Mouse (Mus musculus) forebrain, embryonic 13.5 days (tissue): ENCODE measurements at regions not wholly inside any gene's neighbourhood (a gene's known extent, or its start where the extent isn't known, plus 50 kb on each side); places are given as distances from the start of the nearest gene placed in this dataset.
"Not testable (repeated sequence)": the region's sequence is repeated elsewhere in the genome, so short reads cannot be mapped to it uniquely, and the experiment has no call there.

ENCODE experiments used
- ATAC-seq: fragments of 200-750 bp; cut with Nextera tagmentation; 2 replicates; pipeline ENCODE4 v1.8.0; 2017
- H3K27ac ChIP-seq: fragments of 300-500 bp; sonication (generic); 2 replicates; pipeline ENCODE4 v1.5.1; 2015; ENCODE audit warnings: inconsistent platforms, mild to moderate bottlenecking, moderate library complexity
- H3K27me3 ChIP-seq: fragments of 300-500 bp; sonication (generic); 2 replicates; pipeline ENCODE4 v1.6.1; 2015; ENCODE audit warnings: mild to moderate bottlenecking, inconsistent platforms
- H3K36me3 ChIP-seq: fragments of 300-500 bp; sonication (generic); 2 replicates; pipeline ENCODE4 v1.6.1; 2015; ENCODE audit warnings: mild to moderate bottlenecking, inconsistent platforms; ENCODE audit not compliant: poor library complexity, severe bottlenecking
- H3K4me1 ChIP-seq: fragments of 300-500 bp; sonication (generic); 2 replicates; pipeline ENCODE4 v1.6.1; 2015; ENCODE audit warnings: inconsistent platforms
- H3K4me2 ChIP-seq: fragments of 300-500 bp; sonication (generic); 2 replicates; pipeline ENCODE4 v1.6.1; 2015; ENCODE audit warnings: inconsistent platforms, mild to moderate bottlenecking, moderate library complexity
- H3K4me3 ChIP-seq: fragments of 300-500 bp; sonication (generic); 2 replicates; pipeline ENCODE4 v1.5.1; 2015; ENCODE audit warnings: mild to moderate bottlenecking, inconsistent platforms
- H3K9ac ChIP-seq: fragments of 300-500 bp; sonication (generic); 2 replicates; pipeline ENCODE4 v1.6.1; 2015; ENCODE audit warnings: mild to moderate bottlenecking, inconsistent platforms
- H3K9me3 ChIP-seq: fragments of 300-500 bp; sonication (generic); replicated peaks from 2 replicates; pipeline ENCODE4 v1.6.1; 2016; ENCODE audit warnings: inconsistent platforms
- WGBS: fragments of 180-500 bp; shearing (Covaris S2); methylation state at CpG from one replicate; pipeline ENCODE4 v1.1.7; 2015; 5-methylcytosine and 5-hydroxymethylcytosine counted together

DNA sequence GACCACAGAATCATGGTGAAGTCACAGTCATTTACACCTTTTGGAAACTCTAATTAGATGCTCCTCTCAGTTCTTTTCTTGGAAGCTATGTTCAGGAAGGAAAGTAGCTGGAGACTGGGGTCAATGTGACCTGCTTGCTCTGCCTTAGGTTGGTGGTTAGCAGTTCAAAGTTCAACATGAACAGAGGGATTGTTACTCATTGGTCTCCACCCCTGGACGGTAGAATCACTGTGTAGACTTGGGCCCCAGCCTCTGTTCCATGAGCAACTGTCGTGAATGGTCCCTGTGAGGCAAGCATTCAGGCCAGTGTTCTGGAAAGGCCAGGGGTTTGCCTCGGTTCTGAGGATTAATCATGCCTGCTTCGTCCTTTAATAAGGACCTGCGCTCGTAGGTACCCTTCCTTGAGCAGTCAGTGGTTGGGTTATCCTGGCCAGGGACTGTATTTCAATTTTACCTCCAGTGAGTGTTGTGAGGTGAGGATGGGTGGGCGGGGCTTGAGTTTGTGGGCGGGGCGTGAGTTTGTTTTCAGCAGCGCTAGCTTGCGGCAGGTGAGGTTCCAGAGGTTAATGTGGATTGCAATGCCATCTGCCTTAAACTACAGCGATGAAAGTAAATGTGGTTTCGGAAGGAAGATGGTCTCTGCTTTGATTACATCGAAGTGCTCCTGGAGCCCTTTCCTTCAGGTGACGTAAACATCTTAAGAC is 152.6 kb upstream of the Pou3f3 start:
- Histone ChIP-seq H3K27me3 (no peaks in the 10 kb centered on the region), H3K4me1 (peaks cover 53% of the 10 kb centered on the region), H3K27ac (no peak overlapping the region), H3K9ac (no peak overlapping the region), H3K9me3 (no peaks in the 10 kb centered on the region), H3K4me3 (no peak overlapping the region), H3K36me3 (no peaks in the 10 kb centered on the region), H3K4me2 (peak overlapping the region; percentile 27)
- 28% methylated on average over 15 of the region's 15 CpGs for WGBS
- ATAC-seq: no peak

DNA sequence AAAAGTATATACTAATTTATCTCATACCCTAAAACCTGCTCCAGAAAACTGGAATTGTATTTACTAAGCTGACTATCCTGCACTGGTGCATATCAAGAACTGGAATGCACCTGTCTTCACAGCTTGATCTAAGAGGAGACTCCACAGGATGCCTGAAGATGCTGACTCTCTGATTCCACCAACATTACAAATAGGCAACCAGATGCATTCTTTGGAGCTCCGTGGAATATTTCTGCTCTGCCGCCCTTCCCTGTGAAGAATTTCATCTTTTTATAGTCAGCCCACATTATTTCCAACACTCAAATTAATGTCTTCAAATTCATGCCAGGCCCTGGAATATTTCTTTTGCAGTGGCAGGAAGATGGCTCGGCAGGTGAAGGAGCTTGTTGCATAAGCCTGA is 148.7 kb upstream of the Pou3f3 start:
- no peaks in the 10 kb centered on the region for H3K36me3 ChIP-seq
- H3K27ac ChIP-seq: no peak overlapping the region
- no peak overlapping the region for H3K4me2 ChIP-seq
- no peaks in the 10 kb centered on the region for H3K27me3 ChIP-seq
- peaks cover 18% of the 10 kb centered on the region for H3K4me1 ChIP-seq
- no peak for ATAC-seq
- WGBS: 88% methylated on average over 3 of the region's 3 CpGs
- no peak overlapping the region for H3K9ac ChIP-seq
- no peaks in the 10 kb centered on the region for H3K9me3 ChIP-seq
- H3K4me3 ChIP-seq: no peak overlapping the region

DNA sequence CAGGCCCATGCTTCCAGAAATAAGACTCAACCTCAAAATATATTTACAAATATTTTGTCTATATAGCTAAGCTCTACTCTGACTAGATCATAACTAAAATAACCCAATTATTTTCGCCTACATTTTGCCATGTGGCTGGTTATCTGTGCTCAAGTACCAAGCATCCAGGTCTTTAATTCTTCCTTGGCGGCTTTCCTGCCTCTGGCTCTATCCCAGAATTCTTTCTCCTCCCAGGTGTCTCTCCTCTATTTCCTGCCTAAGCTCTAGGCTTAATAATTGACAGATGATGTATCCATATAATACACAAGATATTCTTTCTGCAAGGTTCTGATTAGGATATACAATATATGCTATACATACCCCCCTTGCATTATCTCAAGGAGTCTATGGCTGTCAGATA is 138.3 kb upstream of the Pou3f3 start:
- no peak for ATAC-seq
- Histone ChIP-seq H3K4me1 (no peaks in the 10 kb centered on the region), H3K9me3 (no peaks in the 10 kb centered on the region), H3K9ac (no peak overlapping the region), H3K4me2 (no peak overlapping the region), H3K27me3 (no peaks in the 10 kb centered on the region), H3K4me3 (no peak overlapping the region), H3K27ac (no peak overlapping the region), H3K36me3 (no peaks in the 10 kb centered on the region)
- WGBS: 97% methylated on average over 2 of the region's 2 CpGs

DNA sequence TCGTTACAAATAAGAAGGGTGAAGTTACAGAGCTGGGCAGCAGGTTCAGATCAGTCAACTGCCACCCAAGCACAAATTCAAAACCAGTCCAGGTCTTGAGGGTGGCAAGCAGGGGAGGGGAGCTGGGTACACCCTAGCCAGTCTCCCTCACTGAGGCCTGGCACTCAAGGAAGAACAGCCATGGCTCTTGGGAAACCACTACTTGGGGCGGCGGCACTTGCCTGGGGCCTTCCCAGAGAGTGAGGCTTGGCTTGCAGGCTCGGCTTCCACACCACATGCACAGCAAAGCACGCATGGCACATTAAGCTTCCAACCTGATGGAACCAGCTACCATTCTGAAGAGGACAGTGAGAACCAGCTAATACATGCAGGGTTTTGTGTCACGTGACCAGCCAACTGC is 127.9 kb upstream of the Pou3f3 start:
- H3K9me3 ChIP-seq: no peaks in the 10 kb centered on the region
- 89% methylated on average over 6 of the region's 6 CpGs for WGBS
- no peaks in the 10 kb centered on the region for H3K36me3 ChIP-seq

DNA sequence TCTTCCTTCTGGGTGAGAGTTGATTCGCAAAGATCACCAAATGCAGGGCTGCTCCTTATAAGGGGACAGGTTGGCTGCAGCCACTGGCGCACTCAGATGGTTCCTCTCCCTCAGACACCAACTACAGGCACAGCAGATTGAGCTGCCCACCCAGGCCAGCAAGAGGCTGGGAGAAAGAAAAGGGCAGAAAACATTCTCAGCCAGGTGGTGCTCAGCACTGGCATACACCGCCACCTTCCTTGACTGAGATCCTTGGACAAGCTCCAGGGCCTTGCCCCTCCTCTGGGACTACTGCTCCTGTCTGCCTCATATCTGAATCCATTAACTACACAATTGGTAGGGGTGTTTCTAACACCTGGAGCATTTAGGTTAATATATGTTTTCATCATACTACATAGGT is 110.4 kb upstream of the Pou3f3 start:
- Histone ChIP-seq H3K4me2 (no peak overlapping the region), H3K27me3 (no peaks in the 10 kb centered on the region), H3K4me1 (0 out of 2 replicates have a peak, but pooled peaks cover 4% of the 10 kb centered on the region), H3K27ac (no peak overlapping the region), H3K9me3 (no peaks in the 10 kb centered on the region), H3K36me3 (no peaks in the 10 kb centered on the region), H3K9ac (no peak overlapping the region), H3K4me3 (no peak overlapping the region)
- WGBS: 88% methylated on average over 3 of the region's 3 CpGs
- ATAC-seq: no peak

More for the DNA sequence above, 127.9 kb upstream of the Pou3f3 start:
- Histone ChIP-seq H3K27me3 (no peaks in the 10 kb centered on the region), H3K9ac (no peak overlapping the region), H3K4me1 (no peaks in the 10 kb centered on the region), H3K4me3 (no peak overlapping the region), H3K27ac (no peak overlapping the region), H3K4me2 (no peak overlapping the region)
- ATAC-seq: no peak

DNA sequence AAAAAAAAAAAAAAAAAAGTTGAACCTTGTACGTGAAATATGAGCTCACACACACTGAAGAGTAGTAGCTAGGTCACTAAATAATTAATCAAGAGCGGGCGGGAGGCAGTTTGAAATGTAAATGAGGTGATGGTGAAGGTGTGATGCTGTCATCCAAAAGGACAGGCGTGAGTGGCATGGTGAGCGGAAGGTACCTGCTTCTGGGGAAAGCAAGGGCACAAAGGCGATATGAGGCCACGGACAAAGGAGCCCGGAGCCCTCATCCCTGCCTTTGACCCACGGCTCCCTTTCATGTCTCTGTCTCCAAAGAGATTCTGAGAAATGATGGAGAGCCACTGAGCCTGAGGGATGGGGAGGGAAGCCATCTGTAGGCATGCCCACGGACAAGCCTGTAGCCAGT is 107.1 kb upstream of the Pou3f3 start:
- no peak overlapping the region for H3K27ac ChIP-seq
- no peak overlapping the region for H3K4me2 ChIP-seq

DNA sequence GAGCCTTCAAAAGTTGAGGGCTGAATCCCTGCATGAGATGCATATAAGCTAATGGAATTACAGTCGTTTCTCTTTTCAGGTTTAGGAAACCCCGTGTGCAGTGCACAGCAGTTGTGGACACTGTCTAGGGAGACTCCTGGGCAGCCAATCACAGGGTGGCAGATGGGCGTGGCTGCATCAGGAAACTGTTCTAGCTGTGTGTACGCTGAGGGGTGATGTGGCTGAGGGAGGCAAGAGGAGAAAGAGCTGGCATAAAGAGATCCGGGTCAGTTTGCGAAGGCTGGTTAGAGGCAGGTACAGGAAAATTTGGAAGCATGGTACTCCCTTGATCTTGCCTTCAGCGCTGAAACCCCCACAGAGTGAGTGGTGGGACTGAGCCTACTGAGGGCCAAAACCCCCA is 106.1 kb upstream of the Pou3f3 start:
- 55% methylated on average over 7 of the region's 7 CpGs for WGBS
- H3K27ac ChIP-seq: no peak overlapping the region
- ATAC-seq: no peak

More for the DNA sequence above, 107.1 kb upstream of the Pou3f3 start:
- ATAC-seq: no peak
- Histone ChIP-seq H3K9ac (no peak overlapping the region), H3K9me3 (no peaks in the 10 kb centered on the region), H3K4me3 (no peak overlapping the region), H3K4me1 (0 out of 2 replicates have a peak, but pooled peaks cover 4% of the 10 kb centered on the region), H3K27me3 (no peaks in the 10 kb centered on the region), H3K36me3 (no peaks in the 10 kb centered on the region)
- 52% methylated on average over 10 of the region's 10 CpGs for WGBS

DNA sequence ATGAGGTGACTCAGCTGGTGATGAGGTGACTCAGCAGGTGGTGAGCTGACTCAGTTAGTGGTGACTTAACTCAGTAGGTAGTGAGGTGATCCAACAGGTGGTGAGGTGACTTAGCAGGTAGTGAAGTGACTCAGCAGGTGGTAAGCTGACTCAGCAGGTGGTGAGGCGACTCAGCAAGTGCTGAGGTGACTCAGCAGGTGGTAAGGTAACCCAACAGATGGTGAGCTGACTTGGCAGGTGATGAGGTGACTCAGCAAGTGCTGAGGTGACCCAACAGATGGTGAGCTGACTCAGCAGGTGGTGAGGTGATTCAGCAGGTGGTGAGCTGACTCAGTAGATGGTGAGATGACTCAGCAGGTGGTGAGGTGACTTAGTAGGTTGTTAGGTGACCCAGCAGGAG is 103.7 kb upstream of the Pou3f3 start:
- no peak overlapping the region for H3K9ac ChIP-seq
- no peaks in the 10 kb centered on the region for H3K27me3 ChIP-seq
- H3K4me1 ChIP-seq: 0 out of 2 replicates have a peak, but pooled peaks cover 4% of the 10 kb centered on the region
- no peaks in the 10 kb centered on the region for H3K9me3 ChIP-seq
- no peaks in the 10 kb centered on the region for H3K36me3 ChIP-seq
- H3K4me3 ChIP-seq: no peak overlapping the region
- ATAC-seq: no peak
- no peak overlapping the region for H3K4me2 ChIP-seq
- no peak overlapping the region for H3K27ac ChIP-seq
- 92% methylated on average over 1 of the region's 1 CpGs for WGBS

More for the DNA sequence above, 106.1 kb upstream of the Pou3f3 start:
- H3K27me3 ChIP-seq: no peaks in the 10 kb centered on the region
- no peaks in the 10 kb centered on the region for H3K9me3 ChIP-seq
- no peak overlapping the region for H3K4me3 ChIP-seq
- no peak overlapping the region for H3K9ac ChIP-seq
- no peaks in the 10 kb centered on the region for H3K36me3 ChIP-seq
- no peak overlapping the region for H3K4me2 ChIP-seq
- 0 out of 2 replicates have a peak, but pooled peaks cover 4% of the 10 kb centered on the region for H3K4me1 ChIP-seq

DNA sequence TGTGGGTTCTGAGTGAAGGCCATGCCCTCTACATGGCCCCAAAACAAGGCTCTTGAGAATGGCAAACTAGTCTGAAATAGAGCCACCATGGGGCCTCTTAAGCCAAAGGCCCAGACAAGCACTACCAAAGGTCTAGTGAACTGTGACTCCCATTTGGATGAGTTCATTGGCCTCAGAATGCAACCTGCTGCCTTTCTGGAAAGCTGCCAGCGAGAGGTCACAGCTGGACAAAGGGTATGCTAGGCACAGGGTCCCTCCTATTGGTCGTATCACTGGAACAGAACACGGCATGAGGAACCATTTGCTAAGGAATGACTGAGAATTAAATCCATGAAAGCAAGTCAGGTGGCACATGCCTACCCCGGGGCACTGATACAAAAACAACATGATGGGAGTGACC is 98.5 kb upstream of the Pou3f3 start:
- Histone ChIP-seq H3K9ac (no peak overlapping the region), H3K4me2 (no peak overlapping the region), H3K27me3 (no peaks in the 10 kb centered on the region), H3K36me3 (no peaks in the 10 kb centered on the region), H3K4me1 (no peaks in the 10 kb centered on the region), H3K27ac (no peak overlapping the region), H3K4me3 (no peak overlapping the region), H3K9me3 (no peaks in the 10 kb centered on the region)
- ATAC-seq: no peak
- 67% methylated on average over 4 of the region's 4 CpGs for WGBS

DNA sequence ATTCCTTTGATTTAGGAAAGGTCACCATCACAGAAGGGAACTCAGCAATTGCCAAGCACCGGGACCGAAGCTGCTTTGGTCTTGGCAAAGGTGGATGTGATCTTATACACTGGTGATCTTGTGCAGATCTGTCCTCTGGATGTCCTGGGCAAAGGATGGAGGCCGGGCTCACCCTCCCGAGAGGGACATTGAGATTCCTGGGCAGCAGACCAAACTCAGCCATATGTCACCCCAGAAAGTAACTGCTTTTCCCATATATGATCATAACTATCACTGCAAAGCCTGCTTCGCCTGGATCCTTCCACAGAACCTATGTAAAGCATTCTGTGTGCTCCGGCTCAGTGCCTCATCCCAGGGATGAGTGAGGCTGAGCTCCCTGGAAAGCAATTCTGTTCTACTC is 96.3 kb upstream of the Pou3f3 start:
- H3K27me3 ChIP-seq: no peaks in the 10 kb centered on the region
- H3K9ac ChIP-seq: no peak overlapping the region
- H3K9me3 ChIP-seq: no peaks in the 10 kb centered on the region
- ATAC-seq: no peak
- WGBS: 87% methylated on average over 6 of the region's 6 CpGs
- H3K4me3 ChIP-seq: no peak overlapping the region
- H3K4me1 ChIP-seq: no peaks in the 10 kb centered on the region
- no peaks in the 10 kb centered on the region for H3K36me3 ChIP-seq
- no peak overlapping the region for H3K4me2 ChIP-seq
- no peak overlapping the region for H3K27ac ChIP-seq

DNA sequence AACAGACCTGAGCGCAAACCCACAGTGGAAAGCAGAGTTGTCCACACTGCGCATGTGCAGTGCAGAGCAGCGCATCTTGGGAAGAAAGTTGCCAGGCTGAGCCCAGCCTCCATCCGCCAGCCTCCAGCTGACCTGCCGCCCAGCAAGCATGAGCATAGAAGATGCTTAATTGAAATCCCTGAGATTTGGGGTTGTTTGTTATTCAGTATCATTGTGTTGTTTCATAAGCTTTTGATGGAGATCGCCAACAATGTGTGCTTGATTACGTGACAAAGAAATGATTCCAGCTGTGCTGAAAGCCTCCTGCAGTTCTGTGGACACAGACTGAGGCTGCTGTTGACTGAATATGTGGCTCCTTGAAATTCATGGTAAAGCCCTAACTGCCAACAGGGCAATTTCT is 89.3 kb upstream of the Pou3f3 start:
- 0 out of 2 replicates have a peak, but pooled peaks have one; percentile 13 for ATAC-seq
- Histone ChIP-seq H3K4me1 (no peaks in the 10 kb centered on the region; the same call in 1 of the 2 replicates), H3K27ac (no peak overlapping the region), H3K4me2 (no peak overlapping the region), H3K9ac (no peak overlapping the region), H3K4me3 (no peak overlapping the region), H3K36me3 (no peaks in the 10 kb centered on the region), H3K27me3 (no peaks in the 10 kb centered on the region), H3K9me3 (no peaks in the 10 kb centered on the region)
- 54% methylated on average over 7 of the region's 7 CpGs for WGBS

DNA sequence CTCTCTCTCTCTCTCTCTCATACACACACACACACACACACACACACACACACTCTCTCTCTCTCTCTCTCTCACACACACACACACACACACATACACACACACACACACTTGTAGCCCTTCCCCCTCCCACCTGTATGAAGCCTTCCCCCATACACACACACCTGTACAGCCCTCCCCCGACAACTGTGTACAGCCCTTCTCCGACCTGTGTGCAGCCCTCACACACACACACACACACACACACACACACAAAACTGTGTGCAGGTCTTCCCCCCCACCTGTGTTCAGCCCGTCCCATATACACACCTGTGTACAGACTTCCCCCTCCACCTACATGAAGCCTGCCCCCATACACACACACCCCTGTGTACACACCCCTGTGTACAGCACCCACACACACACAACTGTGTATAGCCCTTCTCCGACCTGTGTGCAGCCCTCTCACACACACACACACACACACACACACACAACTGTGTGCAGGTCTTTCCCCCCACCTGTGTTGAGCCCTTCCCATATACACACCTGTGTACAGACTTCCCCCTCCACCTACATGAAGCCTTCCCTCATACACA is 88.0 kb upstream of the Pou3f3 start:
- not testable (repeated sequence) for H3K9ac ChIP-seq, H3K4me2 ChIP-seq, H3K27ac ChIP-seq, H3K36me3 ChIP-seq, H3K4me3 ChIP-seq, H3K4me1 ChIP-seq, H3K9me3 ChIP-seq, H3K27me3 ChIP-seq
- ATAC-seq: peak; percentile 48; the same call in 1 of the 2 replicates
- WGBS: 94% methylated on average over 4 of the region's 4 CpGs

DNA sequence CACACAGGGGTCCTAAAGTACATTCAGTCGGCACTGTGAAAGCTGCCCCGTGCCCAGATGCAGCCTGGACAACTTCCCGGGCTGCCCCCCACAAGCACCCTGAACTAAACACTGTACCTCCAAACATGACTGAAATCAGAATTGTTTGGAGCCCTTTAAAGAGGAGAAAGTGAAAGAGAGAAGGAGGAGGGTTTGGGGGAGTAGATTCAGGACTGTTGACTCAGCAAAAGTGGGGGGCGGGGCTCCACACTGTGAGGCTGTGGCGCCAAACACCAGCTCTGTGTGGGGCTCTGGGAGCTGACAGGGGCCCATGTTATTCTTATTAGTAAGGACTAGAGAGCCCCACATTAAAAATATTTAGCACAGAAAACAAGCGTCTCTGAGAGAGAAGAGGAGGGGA is 71.8 kb upstream of the Pou3f3 start:
- Histone ChIP-seq H3K9ac (no peak overlapping the region), H3K4me2 (no peak overlapping the region), H3K4me1 (peaks cover 25% of the 10 kb centered on the region), H3K9me3 (peaks cover 11% of the 10 kb centered on the region; the same call in 1 of the 2 replicates), H3K27me3 (no peaks in the 10 kb centered on the region), H3K27ac (no peak overlapping the region), H3K4me3 (no peak overlapping the region), H3K36me3 (no peaks in the 10 kb centered on the region)
- 78% methylated on average over 6 of the region's 6 CpGs for WGBS
- no peak for ATAC-seq
